Mouse (Mus musculus): Measurements from ENCODE around the gene Map3k5. TPM values are rescaled to one million over a fixed set of nuclear protein-coding genes. Genes with fewer than 3 reads are reported as not detected.

Gene Map3k5
- polyA plus RNA-seq, 1 experiment from 2014 or later = 0.99 TPM

- H3K4me2 ChIP-seq (ENCODE audit: low read depth, severe bottlenecking) = no peak overlapping the region
- H3K4me3 ChIP-seq (ENCODE audit: low read depth, low read length) = no peak overlapping the region
- WGBS = 84% methylated on average over 6 of the region's 6 CpGs
- ATAC-seq (ENCODE audit: insufficient number of reproducible peaks, low FRiP score, low TSS enrichment, low read depth) = no peak
- no peaks in the 10 kb centered on the region for H3K27me3 ChIP-seq (ENCODE audit: control insufficient read depth, insufficient read depth, low read length)
- H3K27ac ChIP-seq (replicated peaks; ENCODE audit: low read depth, low read length) = no peak overlapping the region
- H3K36me3 ChIP-seq (ENCODE audit: control insufficient read depth, insufficient read depth, low read length) = no peaks in the 10 kb centered on the region
- H3K9ac ChIP-seq (ENCODE audit: low read length) = no peak overlapping the region
- H3K9me3 ChIP-seq (ENCODE audit: control insufficient read depth, low read length) = no peaks in the 10 kb centered on the region
- peaks cover 5% of the 10 kb centered on the region; the same call in 1 of the 2 replicates for H3K4me1 ChIP-seq (ENCODE audit: control insufficient read depth, insufficient read depth, low read length)
- no peak for DNase-seq (ENCODE audit: low spot score)
Observed at GRCm38 (mm10) chr10:19938738-19939137, 4.5 kb downstream of the Map3k5 start.

- Histone ChIP-seq H3K4me2 (ENCODE audit: low read depth, severe bottlenecking) (no peak overlapping the region), H3K9ac (ENCODE audit: low read length) (no peak overlapping the region), H3K27ac (replicated peaks; ENCODE audit: low read depth, low read length) (no peak overlapping the region), H3K36me3 (ENCODE audit: control insufficient read depth, insufficient read depth, low read length) (no peaks in the 10 kb centered on the region), H3K27me3 (ENCODE audit: control insufficient read depth, insufficient read depth, low read length) (no peaks in the 10 kb centered on the region), H3K4me1 (ENCODE audit: control insufficient read depth, insufficient read depth, low read length) (peaks cover 5% of the 10 kb centered on the region; the same call in 1 of the 2 replicates), H3K4me3 (ENCODE audit: low read depth, low read length) (no peak overlapping the region), H3K9me3 (ENCODE audit: control insufficient read depth, low read length) (no peaks in the 10 kb centered on the region)
- WGBS = 61% methylated on average over 8 of the region's 8 CpGs
- DNase-seq (ENCODE audit: low spot score) (no peak), ATAC-seq (ENCODE audit: insufficient number of reproducible peaks, low FRiP score, low TSS enrichment, low read depth) (no peak)
Observed at GRCm38 (mm10) chr10:19939282-19939705, 5.0 kb downstream of the Map3k5 start.

- H3K27ac ChIP-seq (replicated peaks; ENCODE audit: low read depth, low read length) = no peak overlapping the region
- no peak for DNase-seq (ENCODE audit: low spot score)
- no peak overlapping the region for H3K4me2 ChIP-seq (ENCODE audit: low read depth, severe bottlenecking)
- no peak overlapping the region for H3K4me3 ChIP-seq (ENCODE audit: low read depth, low read length)
- H3K36me3 ChIP-seq (ENCODE audit: control insufficient read depth, insufficient read depth, low read length) = no peaks in the 10 kb centered on the region
- WGBS = 88% methylated on average over 7 of the region's 7 CpGs
- H3K9me3 ChIP-seq (ENCODE audit: control insufficient read depth, low read length) = no peaks in the 10 kb centered on the region
- peaks cover 5% of the 10 kb centered on the region; the same call in 1 of the 2 replicates for H3K4me1 ChIP-seq (ENCODE audit: control insufficient read depth, insufficient read depth, low read length)
- no peak overlapping the region for H3K9ac ChIP-seq (ENCODE audit: low read length)
- no peaks in the 10 kb centered on the region for H3K27me3 ChIP-seq (ENCODE audit: control insufficient read depth, insufficient read depth, low read length)
- ATAC-seq (ENCODE audit: insufficient number of reproducible peaks, low FRiP score, low TSS enrichment, low read depth) = no peak
Observed at GRCm38 (mm10) chr10:19940127-19940526, 5.9 kb downstream of the Map3k5 start.

GRCm38 (mm10) chr10:19940626-19941025 is 6.4 kb downstream of the Map3k5 start:
- H3K4me3 ChIP-seq (ENCODE audit: low read depth, low read length) = no peak overlapping the region
- DNase-seq (ENCODE audit: low spot score) (no peak), ATAC-seq (ENCODE audit: insufficient number of reproducible peaks, low FRiP score, low TSS enrichment, low read depth) (no peak)
- no peak overlapping the region for H3K4me2 ChIP-seq (ENCODE audit: low read depth, severe bottlenecking)
- H3K27ac ChIP-seq (replicated peaks; ENCODE audit: low read depth, low read length) = no peak overlapping the region
- 93% methylated on average over 8 of the region's 8 CpGs for WGBS
- no peaks in the 10 kb centered on the region for H3K9me3 ChIP-seq (ENCODE audit: control insufficient read depth, low read length)
- H3K27me3 ChIP-seq (ENCODE audit: control insufficient read depth, insufficient read depth, low read length) = no peaks in the 10 kb centered on the region
- no peak overlapping the region for H3K9ac ChIP-seq (ENCODE audit: low read length)
- no peaks in the 10 kb centered on the region for H3K36me3 ChIP-seq (ENCODE audit: control insufficient read depth, insufficient read depth, low read length)
- H3K4me1 ChIP-seq (ENCODE audit: control insufficient read depth, insufficient read depth, low read length) = peaks cover 5% of the 10 kb centered on the region; the same call in 1 of the 2 replicates

GRCm38 (mm10) chr10:19941063-19941462 is 6.8 kb downstream of the Map3k5 start:
- 51% methylated on average over 6 of the region's 6 CpGs for WGBS
- no peak overlapping the region for H3K4me2 ChIP-seq (ENCODE audit: low read depth, severe bottlenecking)
- no peak overlapping the region for H3K27ac ChIP-seq (replicated peaks; ENCODE audit: low read depth, low read length)
- no peaks in the 10 kb centered on the region for H3K27me3 ChIP-seq (ENCODE audit: control insufficient read depth, insufficient read depth, low read length)
- H3K36me3 ChIP-seq (ENCODE audit: control insufficient read depth, insufficient read depth, low read length) = no peaks in the 10 kb centered on the region
- no peak overlapping the region for H3K4me3 ChIP-seq (ENCODE audit: low read depth, low read length)
- H3K4me1 ChIP-seq (ENCODE audit: control insufficient read depth, insufficient read depth, low read length) = peaks cover 5% of the 10 kb centered on the region; the same call in 1 of the 2 replicates
- no peak overlapping the region for H3K9ac ChIP-seq (ENCODE audit: low read length)
- no peak for ATAC-seq (ENCODE audit: insufficient number of reproducible peaks, low FRiP score, low TSS enrichment, low read depth)
- H3K9me3 ChIP-seq (ENCODE audit: control insufficient read depth, low read length) = no peaks in the 10 kb centered on the region
- DNase-seq (ENCODE audit: low spot score) = no peak

- H3K4me1 ChIP-seq (ENCODE audit: control insufficient read depth, insufficient read depth, low read length) = peaks cover 5% of the 10 kb centered on the region; the same call in 1 of the 2 replicates
- H3K9me3 ChIP-seq (ENCODE audit: control insufficient read depth, low read length) = no peaks in the 10 kb centered on the region
- ATAC-seq (ENCODE audit: insufficient number of reproducible peaks, low FRiP score, low TSS enrichment, low read depth) (no peak), DNase-seq (ENCODE audit: low spot score) (no peak)
- no peak overlapping the region for H3K27ac ChIP-seq (replicated peaks; ENCODE audit: low read depth, low read length)
- H3K4me2 ChIP-seq (ENCODE audit: low read depth, severe bottlenecking) = no peak overlapping the region
- 83% methylated on average over 9 of the region's 9 CpGs for WGBS
- no peak overlapping the region for H3K9ac ChIP-seq (ENCODE audit: low read length)
- H3K4me3 ChIP-seq (ENCODE audit: low read depth, low read length) = no peak overlapping the region
- H3K27me3 ChIP-seq (ENCODE audit: control insufficient read depth, insufficient read depth, low read length) = no peaks in the 10 kb centered on the region
- H3K36me3 ChIP-seq (ENCODE audit: control insufficient read depth, insufficient read depth, low read length) = no peaks in the 10 kb centered on the region
Observed at GRCm38 (mm10) chr10:19941914-19942313, 7.6 kb downstream of the Map3k5 start.

GRCm38 (mm10) chr10:19942621-19943020 is 8.3 kb downstream of the Map3k5 start:
- 97% methylated on average over 3 of the region's 3 CpGs for WGBS
- Histone ChIP-seq H3K36me3 (ENCODE audit: control insufficient read depth, insufficient read depth, low read length) (no peaks in the 10 kb centered on the region), H3K27me3 (ENCODE audit: control insufficient read depth, insufficient read depth, low read length) (no peaks in the 10 kb centered on the region), H3K4me3 (ENCODE audit: low read depth, low read length) (no peak overlapping the region), H3K9me3 (ENCODE audit: control insufficient read depth, low read length) (no peaks in the 10 kb centered on the region), H3K9ac (ENCODE audit: low read length) (no peak overlapping the region), H3K4me1 (ENCODE audit: control insufficient read depth, insufficient read depth, low read length) (peaks cover 5% of the 10 kb centered on the region; the same call in 1 of the 2 replicates), H3K4me2 (ENCODE audit: low read depth, severe bottlenecking) (no peak overlapping the region), H3K27ac (replicated peaks; ENCODE audit: low read depth, low read length) (no peak overlapping the region)
- DNase-seq (ENCODE audit: low spot score) (no peak), ATAC-seq (ENCODE audit: insufficient number of reproducible peaks, low FRiP score, low TSS enrichment, low read depth) (no peak)

- Histone ChIP-seq H3K4me1 (ENCODE audit: control insufficient read depth, insufficient read depth, low read length) (no peaks in the 10 kb centered on the region), H3K9me3 (ENCODE audit: control insufficient read depth, low read length) (no peaks in the 10 kb centered on the region), H3K9ac (ENCODE audit: low read length) (no peak overlapping the region), H3K36me3 (ENCODE audit: control insufficient read depth, insufficient read depth, low read length) (no peaks in the 10 kb centered on the region), H3K27me3 (ENCODE audit: control insufficient read depth, insufficient read depth, low read length) (no peaks in the 10 kb centered on the region), H3K4me3 (ENCODE audit: low read depth, low read length) (no peak overlapping the region), H3K4me2 (ENCODE audit: low read depth, severe bottlenecking) (no peak overlapping the region), H3K27ac (replicated peaks; ENCODE audit: low read depth, low read length) (no peak overlapping the region)
- no peak for ATAC-seq (ENCODE audit: insufficient number of reproducible peaks, low FRiP score, low TSS enrichment, low read depth)
- 81% methylated on average over 7 of the region's 7 CpGs for WGBS
- DNase-seq (ENCODE audit: low spot score) = no peak
Observed at GRCm38 (mm10) chr10:19945651-19946050, 11.4 kb downstream of the Map3k5 start.

GRCm38 (mm10) chr10:19946644-19947043 is 12.4 kb downstream of the Map3k5 start:
- no peak overlapping the region for H3K4me3 ChIP-seq (ENCODE audit: low read depth, low read length)
- no peak overlapping the region for H3K4me2 ChIP-seq (ENCODE audit: low read depth, severe bottlenecking)
- no peak overlapping the region for H3K27ac ChIP-seq (replicated peaks; ENCODE audit: low read depth, low read length)
- H3K9me3 ChIP-seq (ENCODE audit: control insufficient read depth, low read length) = no peaks in the 10 kb centered on the region
- no peaks in the 10 kb centered on the region for H3K27me3 ChIP-seq (ENCODE audit: control insufficient read depth, insufficient read depth, low read length)
- H3K9ac ChIP-seq (ENCODE audit: low read length) = no peak overlapping the region
- no peaks in the 10 kb centered on the region for H3K36me3 ChIP-seq (ENCODE audit: control insufficient read depth, insufficient read depth, low read length)
- DNase-seq (ENCODE audit: low spot score) (no peak), ATAC-seq (ENCODE audit: insufficient number of reproducible peaks, low FRiP score, low TSS enrichment, low read depth) (no peak)
- 93% methylated on average over 6 of the region's 6 CpGs for WGBS
- H3K4me1 ChIP-seq (ENCODE audit: control insufficient read depth, insufficient read depth, low read length) = no peaks in the 10 kb centered on the region
